Mouse (Mus musculus) lung, postnatal 0 days (tissue): ENCODE results near the gene Efcab9.
A peak's percentile ranks its signal among the peaks of the same experiment; 100 is the strongest.

Experiments used
- CTCF ChIP-seq: IDR thresholded peaks from 2 replicates; pipeline ENCODE4 v1.5.1; 2016; ENCODE audit warnings: antibody characterized with exemption, mild to moderate bottlenecking
- EP300 ChIP-seq: IDR thresholded peaks from 2 replicates; pipeline ENCODE4 v1.6.1; 2016; ENCODE audit warnings: antibody characterized with exemption, mild to moderate bottlenecking, control low read depth

- TF ChIP-seq CTCF (no peak), EP300 (peak; percentile 50; the same call in 1 of the 2 replicates)
Observed at GRCm38 (mm10) chr11:32548240-32548639, 16.4 kb upstream of the Efcab9 start.
